Mouse (Mus musculus) ovary, postnatal 10 days (tissue): Measurements from ENCODE around the gene Fbxw8.

Source experiments
- DNase-seq: peaks from one replicate; pipeline ENCODE4 v3.0.0; 2022; ENCODE audit warnings: low spot score

Fbxw8 gene

GRCm38 (mm10) chr5:118154839-118155564 is at the start of gene Fbxw8:
Fbxw8 (minus strand) TSS chr5:118155464.
- DNase-seq = peak; percentile 83

GRCm38 (mm10) chr5:118204675-118205440 is 49.6 kb upstream of the Fbxw8 start:
- DNase-seq = no peak

- DNase-seq = no peak
Observed at GRCm38 (mm10) chr5:118199670-118200069, 44.4 kb upstream of the Fbxw8 start.

GRCm38 (mm10) chr5:118197421-118197820 is 42.2 kb upstream of the Fbxw8 start:
- no peak for DNase-seq

GRCm38 (mm10) chr5:118192221-118192620 is 37.0 kb upstream of the Fbxw8 start:
- DNase-seq = no peak

- no peak for DNase-seq
Observed at GRCm38 (mm10) chr5:118190491-118190890, 35.2 kb upstream of the Fbxw8 start.

- DNase-seq = no peak
Observed at GRCm38 (mm10) chr5:118188356-118188755, 33.1 kb upstream of the Fbxw8 start.

GRCm38 (mm10) chr5:118186903-118187633 is 31.8 kb upstream of the Fbxw8 start:
- DNase-seq = no peak

GRCm38 (mm10) chr5:118177640-118178039 is 22.4 kb upstream of the Fbxw8 start:
- no peak for DNase-seq

- no peak for DNase-seq
Observed at GRCm38 (mm10) chr5:118175137-118175536, 19.9 kb upstream of the Fbxw8 start.

- no peak for DNase-seq
Observed at GRCm38 (mm10) chr5:118174310-118175009, 19.2 kb upstream of the Fbxw8 start.

- DNase-seq = no peak
Observed at GRCm38 (mm10) chr5:118172078-118172723, 16.9 kb upstream of the Fbxw8 start.

GRCm38 (mm10) chr5:118171665-118172064 is 16.4 kb upstream of the Fbxw8 start:
- no peak for DNase-seq

GRCm38 (mm10) chr5:118170888-118171529 is 15.7 kb upstream of the Fbxw8 start:
- no peak for DNase-seq

GRCm38 (mm10) chr5:118169222-118170221 is 14.3 kb upstream of the Fbxw8 start:
- DNase-seq = no peak

- no peak for DNase-seq
Observed at GRCm38 (mm10) chr5:118167561-118167995, 12.3 kb upstream of the Fbxw8 start.

- DNase-seq = no peak
Observed at GRCm38 (mm10) chr5:118165462-118165861, 10.2 kb upstream of the Fbxw8 start.

- DNase-seq = no peak
Observed at GRCm38 (mm10) chr5:118164581-118164980, 9.3 kb upstream of the Fbxw8 start, which contains the start of gene Hrk. Hrk (plus strand) TSS chr5:118164648.

- no peak for DNase-seq
Observed at GRCm38 (mm10) chr5:118160691-118161090, 5.4 kb upstream of the Fbxw8 start.

GRCm38 (mm10) chr5:118156976-118157375 is 1.7 kb upstream of the Fbxw8 start:
- DNase-seq = no peak
